In genomic region chr19:7419134-7419533, GRCm38 (mm10) we compare ENCODE assay signal across 8 mouse cellular contexts. TPM values are rescaled to one million over a fixed set of nuclear protein-coding genes. Genes with fewer than 3 reads are reported as not detected.
DNase-seq lines count a peak whose midpoint lies in the region; ATAC-seq and TF ChIP-seq lines count a peak whose summit lies in the region.

No protein-coding gene starts in this region.

- no peaks in the 10 kb centered on the region for H3K9me3 ChIP-seq in embryonic facial prominence, embryonic 15.5 days (replicated peaks)
- H3K9me3 ChIP-seq in limb, embryonic 10.5 days (replicated peaks), result no peaks in the 10 kb centered on the region
- H3K9me3 ChIP-seq in neural tube, embryonic 12.5 days, result no peaks in the 10 kb centered on the region

- no peak for TF ChIP-seq POLR2A in cerebellum, adult 2 months (IDR thresholded peaks at IDR 0.05; ENCODE audit: borderline replicate concordance, insufficient read depth, low read length)

- H3K4me1 ChIP-seq in embryonic facial prominence, embryonic 15.5 days, result peaks cover 68% of the 10 kb centered on the region
- H3K4me1 ChIP-seq in limb, embryonic 10.5 days, result peaks cover 70% of the 10 kb centered on the region
- peaks cover 65% of the 10 kb centered on the region for H3K4me1 ChIP-seq in neural tube, embryonic 12.5 days
- H3K4me1 ChIP-seq in cerebellum, adult 2 months (ENCODE audit: control insufficient read depth, insufficient read depth, low read length), result no peaks in the 10 kb centered on the region

- no peak overlapping the region for H3K27ac ChIP-seq in left cerebral cortex, adult 2 months
- no peak overlapping the region for H3K27ac ChIP-seq in embryonic facial prominence, embryonic 15.5 days (replicated peaks)
- H3K27ac ChIP-seq in limb, embryonic 10.5 days, result peak overlapping the region; percentile 99; the same call in 1 of the 2 replicates
- H3K27ac ChIP-seq in neural tube, embryonic 12.5 days, result peak overlapping the region; percentile 97
- no peak overlapping the region for H3K27ac ChIP-seq in cerebellum, adult 2 months (ENCODE audit: insufficient read depth, low read length)

- ATAC-seq in embryonic facial prominence, embryonic 15.5 days (ENCODE audit: insufficient number of reproducible peaks, low FRiP score, low TSS enrichment, low read depth), result no peak
- no peak for ATAC-seq in neural tube, embryonic 12.5 days (ENCODE audit: low FRiP score, low read depth)

- DNase-seq in left cerebral cortex, adult 2 months (ENCODE audit: extremely low spot score in 1 of 2, low spot score in 2 of 2), result no peak
- DNase-seq in left cerebral cortex, adult 18-20 months (ENCODE audit: low spot score in 2 of 2), result no peak
- DNase-seq in limb, embryonic 10.5 days (ENCODE audit: low spot score), result no peak
- no peak for DNase-seq in adrenal gland, adult 8-10 months
- no peak for DNase-seq in embryo, embryonic 9.5 days (ENCODE audit: extremely low spot score)
- no peak for DNase-seq in cerebellum, adult 2 months

- peak overlapping the region; percentile 7; the same call in 1 of the 2 replicates for H3K4me3 ChIP-seq in left cerebral cortex, adult 2 months
- H3K4me3 ChIP-seq in embryonic facial prominence, embryonic 15.5 days (replicated peaks), result peak overlapping the region; percentile 86
- H3K4me3 ChIP-seq in limb, embryonic 10.5 days, result peak overlapping the region; percentile 93
- H3K4me3 ChIP-seq in neural tube, embryonic 12.5 days, result peak overlapping the region; percentile 98
- H3K4me3 ChIP-seq in cerebellum, adult 2 months (replicated peaks; ENCODE audit: insufficient read depth, low read depth, low read length), result no peak overlapping the region

- H3K9ac ChIP-seq in embryonic facial prominence, embryonic 15.5 days, result peak overlapping the region; percentile 28; the same call in 1 of the 2 replicates
- peak overlapping the region; percentile 98 for H3K9ac ChIP-seq in neural tube, embryonic 12.5 days

- intact Hi-C loops in left cerebral cortex, adult 2 months (cut with DNase I), result loop anchor here (5.0 kb wide), 2 partner anchors 152 to 362 kb away; partner anchors contain the start of genes Macrod1 and Rcor2

- peak overlapping the region; percentile 85 for H3K4me2 ChIP-seq in embryonic facial prominence, embryonic 15.5 days (replicated peaks)
- peak overlapping the region; percentile 83 for H3K4me2 ChIP-seq in neural tube, embryonic 12.5 days (replicated peaks)

- TF ChIP-seq CTCF in left cerebral cortex, adult 2 months (IDR thresholded peaks at IDR 0.05), result no peak
- TF ChIP-seq CTCF in cerebellum, adult 2 months (IDR thresholded peaks at IDR 0.05; ENCODE audit: borderline replicate concordance, insufficient read depth, low read depth, low read length), result no peak

- 26% methylated on average over 6 of the region's 6 CpGs for WGBS in embryonic facial prominence, embryonic 15.5 days
- 41% methylated on average over 6 of the region's 6 CpGs for WGBS in limb, embryonic 10.5 days
- WGBS in neural tube, embryonic 12.5 days, result 31% methylated on average over 6 of the region's 6 CpGs
- 52% methylated on average over 6 of the region's 6 CpGs for WGBS in cerebellum, adult 2 months

- no peaks in the 10 kb centered on the region for H3K27me3 ChIP-seq in embryonic facial prominence, embryonic 15.5 days
- H3K27me3 ChIP-seq in limb, embryonic 10.5 days (ENCODE audit: low read depth, poor library complexity, severe bottlenecking), result peaks cover 9% of the 10 kb centered on the region; the same call in 1 of the 2 replicates
- H3K27me3 ChIP-seq in neural tube, embryonic 12.5 days (replicated peaks), result no peaks in the 10 kb centered on the region
- no peaks in the 10 kb centered on the region; the same call in 1 of the 2 replicates for H3K27me3 ChIP-seq in cerebellum, adult 2 months (ENCODE audit: control insufficient read depth, insufficient read depth, low read length)

- peaks cover 14% of the 10 kb centered on the region; the same call in 1 of the 2 replicates for H3K36me3 ChIP-seq in embryonic facial prominence, embryonic 15.5 days
- peaks cover 49% of the 10 kb centered on the region for H3K36me3 ChIP-seq in limb, embryonic 10.5 days
- peaks cover 40% of the 10 kb centered on the region for H3K36me3 ChIP-seq in neural tube, embryonic 12.5 days

RNA-seq across cellular contexts. Expression of gene 2700081O15Rik, which starts 1.7 kb away (rescaled TPM):
- 10 to 100 TPM; 32.1 to 34.1 TPM for total RNA-seq in left cerebral cortex, adult 2 months (2021)
- total RNA-seq in left cerebral cortex, adult 18-20 months (2021), result 10 to 100 TPM; 29.5 to 31.1 TPM
- 8.3 and 9.5 TPM in 2 replicates for polyA plus RNA-seq in embryonic facial prominence, embryonic 15.5 days (2015; fragmentation: Nextera tagmentation; extraction: Ambion mirVana)
- polyA plus RNA-seq in limb, embryonic 10.5 days (2016; fragmentation: Nextera tagmentation; extraction: Ambion mirVana), result 5.0 and 6.8 TPM in 2 replicates
- polyA plus RNA-seq in neural tube, embryonic 12.5 days (2016; fragmentation: Nextera tagmentation; extraction: Ambion mirVana), result 21.6 and 22.7 TPM in 2 replicates
- total RNA-seq in adrenal gland, adult 8-10 months (2022), result 10 to 100 TPM; 20.2 to 29.5 (median 27.3) TPM
- 16.3 and 16.6 TPM in 2 replicates for polyA plus RNA-seq in cerebellum, adult 2 months (2012; rRNA removed)

RNA-seq across cellular contexts. Expression of gene Spindoc, which starts 36.3 kb away (rescaled TPM):
- total RNA-seq in left cerebral cortex, adult 2 months (2021), result 10 to 100 TPM; 27.9 to 28.0 TPM
- total RNA-seq in left cerebral cortex, adult 18-20 months (2021), result 10 to 100 TPM; 29.1 to 30.8 TPM
- 30.1 and 36.2 TPM in 2 replicates for polyA plus RNA-seq in embryonic facial prominence, embryonic 15.5 days (2015; fragmentation: Nextera tagmentation; extraction: Ambion mirVana)
- polyA plus RNA-seq in limb, embryonic 10.5 days (2016; fragmentation: Nextera tagmentation; extraction: Ambion mirVana), result 47.0 and 48.5 TPM in 2 replicates
- polyA plus RNA-seq in neural tube, embryonic 12.5 days (2016; fragmentation: Nextera tagmentation; extraction: Ambion mirVana), result 42.8 and 46.6 TPM in 2 replicates
- 10 to 100 TPM; 20.3 to 27.0 (median 25.5) TPM for total RNA-seq in adrenal gland, adult 8-10 months (2022)
- 18.5 and 19.0 TPM in 2 replicates for polyA plus RNA-seq in cerebellum, adult 2 months (2012; rRNA removed)

Comparison
In these comparisons a context has a peak if more than half of its experiments do, and no peak if none do; other contexts are left out.
1. H3K27ac ChIP-seq: peak in limb, embryonic 10.5 days (single experiment) and neural tube, embryonic 12.5 days (single experiment); none in left cerebral cortex, adult 2 months (single experiment), embryonic facial prominence, embryonic 15.5 days (single experiment) and cerebellum, adult 2 months (single experiment).